Mouse (Mus musculus): ENCODE results near the gene Klk4.
A peak's percentile ranks its signal among the peaks of the same experiment; 100 is the strongest.

Gene Klk4

DNA sequence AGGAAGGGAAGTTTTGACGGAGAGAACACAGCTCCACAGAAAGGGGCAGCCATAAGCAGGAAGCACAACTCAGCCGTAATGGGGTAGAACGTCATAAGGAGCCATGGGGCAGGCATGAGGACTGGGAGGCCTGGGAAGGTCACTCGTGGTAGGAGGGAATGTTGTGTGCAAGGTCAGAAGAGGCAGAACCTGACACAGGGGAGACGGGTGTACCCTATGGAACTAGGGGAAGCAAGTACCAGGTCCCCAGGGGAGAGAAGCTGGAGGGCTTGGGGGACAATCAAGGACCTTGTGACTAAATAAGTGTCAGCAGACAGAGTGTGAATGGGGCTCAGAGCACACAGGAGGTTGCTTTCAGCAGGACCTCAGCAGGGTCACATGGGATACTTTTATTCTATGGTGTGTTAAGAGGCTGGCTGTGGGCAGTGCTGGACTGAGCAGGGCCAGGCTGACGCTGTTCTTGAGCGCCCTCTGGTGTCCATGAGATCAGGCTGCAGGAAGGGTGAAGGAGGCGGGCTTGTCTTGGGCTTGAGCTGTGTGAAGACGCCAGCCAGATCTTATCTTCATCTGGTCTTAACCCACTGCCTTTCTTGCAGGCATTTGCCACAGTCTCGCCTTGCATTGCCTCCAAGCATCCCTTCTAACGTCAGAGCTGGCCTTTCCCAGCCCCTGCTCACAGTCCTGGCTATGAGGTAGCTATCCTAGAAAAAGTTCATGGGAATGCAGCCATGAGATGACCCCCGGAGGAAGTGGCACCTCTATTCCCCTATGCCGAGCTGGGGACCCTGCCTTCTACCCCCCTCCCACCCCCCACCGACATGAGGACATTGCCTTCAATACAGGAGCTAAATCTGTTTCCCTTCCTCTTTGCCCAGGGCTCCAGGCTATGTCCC lies 38.8 kb downstream of the Klk4 start:
- DNase-seq (ENCODE audit: low read depth, low spot score): peak; percentile 73

DNA sequence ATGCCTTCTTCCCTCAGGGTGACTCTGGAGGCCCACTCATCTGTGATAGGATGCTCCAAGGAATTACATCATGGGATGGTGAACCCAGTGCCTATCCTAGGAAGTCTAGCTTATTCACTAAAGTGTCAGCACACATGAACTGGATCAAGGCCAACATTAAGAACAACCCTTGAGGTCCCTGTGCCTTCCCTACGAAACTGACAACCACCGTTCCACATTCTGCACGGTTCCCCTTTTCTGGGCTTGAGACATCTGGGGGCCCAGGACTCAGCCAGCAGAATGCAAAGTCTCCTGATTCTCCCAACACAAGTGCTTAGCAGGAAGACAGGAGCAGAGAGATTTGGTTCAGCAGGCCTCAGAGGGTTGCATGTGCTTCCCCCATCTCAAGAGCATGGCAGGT lies 39.6 kb downstream of the Klk4 start:
- DNase-seq (ENCODE audit: low read depth, low spot score): no peak

DNA sequence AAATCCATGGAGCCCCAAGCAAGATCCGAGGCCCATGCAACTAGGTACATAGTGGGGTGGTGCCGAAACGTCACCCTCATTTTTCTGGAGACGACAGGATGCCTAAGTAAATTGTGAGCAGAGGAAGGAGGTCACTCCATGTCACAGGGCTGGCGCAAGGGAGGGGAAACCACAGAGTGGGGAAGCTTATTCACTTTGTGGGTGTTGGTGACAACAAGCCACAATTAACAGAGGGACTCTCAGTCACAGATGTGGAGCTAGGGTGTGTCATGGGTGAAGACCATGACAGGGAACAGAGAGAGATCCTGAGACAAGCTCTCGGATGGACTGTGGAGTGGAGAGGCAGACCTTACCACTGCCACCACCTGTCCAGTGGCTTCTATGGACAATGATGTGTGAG lies 40.1 kb downstream of the Klk4 start:
- DNase-seq (ENCODE audit: low read depth, low spot score): no peak

DNA sequence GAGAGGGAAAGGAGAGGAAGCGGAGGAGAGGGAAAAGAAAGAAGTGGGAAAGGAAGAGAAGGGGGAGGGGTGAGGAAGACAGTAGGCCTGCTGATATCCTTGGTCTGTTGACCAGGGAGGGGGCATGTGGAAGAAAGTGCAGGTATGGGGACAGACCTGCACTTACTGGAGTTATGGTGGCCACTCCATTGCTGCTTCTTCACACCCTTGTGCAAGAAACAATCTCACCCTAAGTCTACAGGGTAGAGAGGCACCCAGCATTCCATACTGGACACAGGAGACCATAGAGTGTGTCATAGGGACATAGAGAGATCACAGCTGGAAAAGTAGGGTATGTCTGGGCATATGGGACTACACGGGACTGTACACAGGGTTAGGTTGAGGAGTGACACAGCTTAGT lies 41.0 kb downstream of the Klk4 start:
- no peak for DNase-seq (ENCODE audit: low read depth, low spot score)

DNA sequence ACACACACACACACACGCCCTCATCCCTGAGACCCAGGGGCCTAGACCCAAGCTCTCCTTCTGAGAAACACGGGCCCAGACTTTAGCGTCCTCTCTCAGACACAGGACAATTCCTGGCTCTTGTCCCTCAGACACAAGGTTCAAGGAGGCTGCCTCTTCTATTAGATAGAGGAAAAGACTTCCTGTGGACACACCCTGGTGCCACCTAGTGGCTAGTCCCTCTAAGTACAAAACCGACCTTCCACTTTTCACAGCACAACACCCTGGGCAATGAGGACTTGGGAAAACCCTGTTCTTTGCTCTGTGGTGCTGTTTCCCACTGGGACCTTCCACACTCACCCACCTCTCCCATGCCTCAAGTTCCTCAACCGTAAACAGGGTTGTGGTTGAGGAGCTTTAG lies 45.0 kb downstream of the Klk4 start:
- peak; percentile 22 for DNase-seq (ENCODE audit: low read depth, low spot score)

DNA sequence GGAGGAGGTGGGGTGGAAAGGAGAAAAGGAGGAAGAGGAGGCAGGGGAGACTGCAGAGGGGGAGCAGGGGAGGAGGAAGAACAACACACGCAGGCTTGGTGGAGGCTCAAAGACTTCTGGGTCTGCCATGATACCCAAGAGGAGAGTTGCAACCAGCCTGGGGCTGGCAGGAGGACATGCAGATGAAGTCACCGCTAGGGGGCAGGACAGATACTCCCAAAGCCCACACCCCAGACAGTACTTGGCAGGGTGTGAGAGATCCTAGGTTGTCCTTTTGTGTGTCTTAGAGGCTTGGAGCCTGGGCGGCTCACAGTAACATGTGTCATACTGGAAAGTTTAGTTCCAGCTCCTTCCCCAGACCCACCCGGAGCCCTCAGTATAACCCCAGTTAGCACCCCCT lies 47.6 kb downstream of the Klk4 start:
- peak; percentile 36 for DNase-seq (ENCODE audit: low read depth, low spot score)

DNA sequence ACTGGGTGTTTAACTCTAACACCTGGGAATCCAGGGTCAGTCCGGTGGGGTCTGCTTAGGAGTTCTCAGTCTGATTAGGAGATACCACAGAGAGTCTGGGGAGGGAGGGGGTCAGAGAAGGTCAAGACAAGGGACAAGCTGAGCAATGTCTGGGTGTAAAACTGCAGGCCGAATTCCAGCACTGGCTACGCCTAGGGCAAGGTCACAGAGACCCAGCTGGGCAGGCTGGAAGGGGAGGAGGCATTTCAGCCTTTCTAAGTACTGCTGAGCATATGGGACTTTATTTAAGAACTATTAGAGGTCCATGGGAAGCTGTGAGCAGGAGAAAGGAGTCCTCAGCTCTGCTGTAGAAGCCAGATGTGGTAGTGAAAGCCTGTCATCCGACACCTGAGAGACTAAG lies 51.4 kb downstream of the Klk4 start:
- DNase-seq (ENCODE audit: low read depth, low spot score): no peak

DNA sequence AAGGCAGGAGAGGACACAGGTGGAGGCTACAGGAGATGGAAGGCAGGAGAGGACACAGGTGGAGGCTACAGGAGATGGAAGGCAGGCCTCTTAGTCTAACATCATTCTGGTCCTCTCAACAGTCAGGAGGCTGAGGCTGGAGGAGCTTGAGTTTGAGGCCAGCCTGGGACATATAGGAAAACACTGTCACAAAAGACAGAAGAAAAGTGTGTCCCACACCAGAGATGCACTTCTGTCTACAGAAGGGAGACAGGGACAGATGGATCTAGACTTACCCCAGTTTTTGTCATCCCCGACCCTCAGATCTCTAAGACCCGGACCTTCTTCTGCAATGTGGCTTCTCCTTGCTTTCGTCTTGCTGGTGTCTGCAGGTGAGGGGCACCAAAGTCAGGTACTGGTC lies 52.5 kb downstream of the Klk4 start, which contains the start of gene Klk15:
Gene Klk15 (plus strand): TSS at position 301 of the 400 bp plus-strand sequence.
- no peak for DNase-seq (ENCODE audit: low read depth, low spot score)

DNA sequence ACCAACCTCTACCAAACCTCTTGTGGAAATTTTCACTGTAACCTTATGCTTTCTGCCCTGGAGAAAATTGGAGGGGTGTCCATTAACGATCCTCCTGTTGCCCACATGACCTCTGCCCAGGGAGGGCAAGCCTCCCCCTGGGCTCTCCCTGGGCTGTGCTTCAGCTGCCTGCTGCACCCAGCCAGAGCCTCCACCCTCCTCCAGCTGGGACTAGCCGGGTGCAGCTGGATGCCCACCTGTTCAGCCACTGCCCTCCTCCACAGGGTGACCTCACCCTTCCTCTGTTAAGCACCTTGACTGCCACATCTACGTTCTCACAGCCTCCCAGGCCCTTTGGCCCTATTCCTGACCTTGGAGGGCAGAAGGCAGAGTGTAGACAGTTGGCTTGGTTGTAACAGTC lies 53.8 kb downstream of the Klk4 start:
- no peak for DNase-seq (ENCODE audit: low read depth, low spot score)
